Mouse (Mus musculus): ENCODE results near the gene Gm10392. TPM values are rescaled to one million over a fixed set of nuclear protein-coding genes. Genes with fewer than 3 reads are reported as not detected.

Gm10392 gene
- polyA plus RNA-seq, 1 experiment = not detected

- H3ac ChIP-seq (ENCODE audit: control insufficient read depth, insufficient read length, low read depth) = peak overlapping the region; percentile 83
- TF ChIP-seq USF1 (IDR thresholded peaks at IDR 0.05; ENCODE audit: low read depth) (no peak), MYOD1 (IDR thresholded peaks at IDR 0.05; ENCODE audit: control insufficient read depth, insufficient read length, low read depth) (no peak), CEBPB (IDR thresholded peaks at IDR 0.05; ENCODE audit: low read depth) (no peak), MYOG (IDR thresholded peaks at IDR 0.05; ENCODE audit: control insufficient read depth, extremely low read depth, insufficient read length) (no peak), CTCF (IDR thresholded peaks at IDR 0.05; ENCODE audit: control insufficient read depth, insufficient read depth, insufficient read length) (no peak), MAX (IDR thresholded peaks at IDR 0.05) (no peak), FOSL1 (IDR thresholded peaks at IDR 0.05; ENCODE audit: insufficient read depth, low read length, poor library complexity, severe bottlenecking) (no peak)
- peaks cover 7% of the 10 kb centered on the region for H3K36me3 ChIP-seq (ENCODE audit: control insufficient read depth, insufficient read depth)
- no peaks in the 10 kb centered on the region for H3K27me3 ChIP-seq (ENCODE audit: control insufficient read depth, insufficient read depth, insufficient read length)
- H3K79me3 ChIP-seq (ENCODE audit: low read depth) = peaks cover 56% of the 10 kb centered on the region
- H3K79me2 ChIP-seq (ENCODE audit: control insufficient read depth, insufficient read depth) = peaks cover 71% of the 10 kb centered on the region
- H3K4me3 ChIP-seq (ENCODE audit: insufficient read depth, poor library complexity, severe bottlenecking) = peak overlapping the region; percentile 69
Measured at GRCm38 (mm10) chr11:77492311-77492871, 26.6 kb downstream of the Gm10392 start.

DNA sequence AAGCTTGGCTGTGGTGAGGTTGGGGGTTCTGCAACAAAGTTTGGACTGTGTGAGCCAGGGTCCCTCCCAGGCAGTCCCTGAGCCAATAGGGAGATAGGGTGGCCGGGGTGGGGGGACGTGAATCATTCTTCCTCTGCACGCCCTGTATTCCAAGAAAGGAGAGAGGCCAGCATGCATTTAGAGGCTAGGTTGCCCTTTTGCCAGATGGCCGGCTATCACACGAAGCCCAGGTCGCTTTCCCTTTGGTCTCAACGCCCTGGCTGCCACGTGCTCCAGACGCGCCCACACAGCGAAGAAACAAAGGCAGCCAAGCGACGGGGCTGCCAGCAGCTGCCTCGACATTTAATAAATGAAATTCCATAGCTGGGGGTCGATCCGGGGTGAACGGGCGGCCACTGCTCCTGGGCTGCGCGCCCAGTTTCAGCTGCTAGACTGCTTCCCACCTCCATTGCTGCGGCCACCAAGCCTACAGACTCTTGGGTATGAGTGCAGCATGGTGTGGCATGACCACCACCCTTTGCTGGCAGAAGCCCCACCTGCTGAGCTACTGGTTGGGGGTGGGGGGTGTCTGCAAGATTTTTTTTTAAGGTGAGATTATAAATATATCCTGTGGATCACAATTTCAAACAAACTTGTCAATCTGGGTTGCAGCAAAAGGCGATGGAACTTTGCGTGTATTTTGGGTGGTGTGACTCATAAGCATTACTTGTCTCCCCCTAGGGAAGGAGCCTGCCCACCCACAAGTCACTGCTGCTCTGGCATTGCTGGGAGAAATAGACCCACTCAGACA is 27.3 kb downstream of the Gm10392 start:
- Histone ChIP-seq H3K4me3 (ENCODE audit: insufficient read depth, poor library complexity, severe bottlenecking) (peak overlapping the region; percentile 69), H3K79me3 (ENCODE audit: low read depth) (peaks cover 57% of the 10 kb centered on the region), H3K36me3 (ENCODE audit: control insufficient read depth, insufficient read depth) (peaks cover 7% of the 10 kb centered on the region), H3ac (ENCODE audit: control insufficient read depth, insufficient read length, low read depth) (peak overlapping the region; percentile 51), H3K27me3 (ENCODE audit: control insufficient read depth, insufficient read depth, insufficient read length) (no peaks in the 10 kb centered on the region), H3K79me2 (ENCODE audit: control insufficient read depth, insufficient read depth) (peaks cover 71% of the 10 kb centered on the region)
- TF ChIP-seq USF1 (IDR thresholded peaks at IDR 0.05; ENCODE audit: low read depth) (peak; percentile 41), MYOD1 (IDR thresholded peaks at IDR 0.05; ENCODE audit: control insufficient read depth, insufficient read length, low read depth) (peak; percentile 19), FOSL1 (IDR thresholded peaks at IDR 0.05; ENCODE audit: insufficient read depth, low read length, poor library complexity, severe bottlenecking) (no peak), MAX (IDR thresholded peaks at IDR 0.05) (peak; percentile 97), MYOG (IDR thresholded peaks at IDR 0.05; ENCODE audit: control insufficient read depth, extremely low read depth, insufficient read length) (no peak)

GRCm38 (mm10) chr11:77491123-77491501 is 27.9 kb downstream of the Gm10392 start:
- TF ChIP-seq CTCF (IDR thresholded peaks at IDR 0.05; ENCODE audit: control insufficient read depth, insufficient read depth, insufficient read length) (peak; percentile 95), USF1 (IDR thresholded peaks at IDR 0.05; ENCODE audit: low read depth) (no peak)
- Histone ChIP-seq H3K36me3 (ENCODE audit: control insufficient read depth, insufficient read depth) (peaks cover 4% of the 10 kb centered on the region), H3K27me3 (ENCODE audit: control insufficient read depth, insufficient read depth, insufficient read length) (no peaks in the 10 kb centered on the region), H3K4me3 (ENCODE audit: insufficient read depth, poor library complexity, severe bottlenecking) (no peak overlapping the region), H3K79me2 (ENCODE audit: control insufficient read depth, insufficient read depth) (peaks cover 71% of the 10 kb centered on the region), H3ac (ENCODE audit: control insufficient read depth, insufficient read length, low read depth) (peak overlapping the region; percentile 25), H3K79me3 (ENCODE audit: low read depth) (peaks cover 59% of the 10 kb centered on the region)

DNA sequence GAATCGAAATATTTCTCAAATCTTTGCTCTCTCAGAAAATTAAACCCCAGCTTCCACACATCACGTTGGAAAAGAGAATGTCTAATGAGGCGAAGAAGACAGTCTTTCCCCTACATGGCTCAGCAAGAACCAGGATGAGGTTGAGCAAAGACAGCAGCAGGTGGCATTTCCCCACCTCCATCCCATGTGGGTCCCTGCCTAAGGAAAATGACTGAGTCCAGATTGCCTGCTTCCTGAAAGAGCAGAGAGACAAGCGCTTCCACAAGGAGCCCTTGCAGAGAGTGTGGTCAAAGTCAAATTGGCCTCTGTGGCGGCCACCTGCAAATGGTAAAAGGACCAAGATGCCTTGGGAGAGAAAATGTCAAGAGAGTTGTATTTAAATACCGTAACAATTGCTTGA is 28.5 kb downstream of the Gm10392 start:
- H3K36me3 ChIP-seq (ENCODE audit: control insufficient read depth, insufficient read depth) = no peaks in the 10 kb centered on the region
- peaks cover 71% of the 10 kb centered on the region for H3K79me2 ChIP-seq (ENCODE audit: control insufficient read depth, insufficient read depth)
- H3K27me3 ChIP-seq (ENCODE audit: control insufficient read depth, insufficient read depth, insufficient read length) = no peaks in the 10 kb centered on the region
- H3K79me3 ChIP-seq (ENCODE audit: low read depth) = peaks cover 59% of the 10 kb centered on the region
- no peak overlapping the region for H3ac ChIP-seq (ENCODE audit: control insufficient read depth, insufficient read length, low read depth)
- peak overlapping the region; percentile 83 for H3K4me3 ChIP-seq (ENCODE audit: insufficient read depth, poor library complexity, severe bottlenecking)
- TF ChIP-seq MYOD1 (IDR thresholded peaks at IDR 0.05; ENCODE audit: control insufficient read depth, insufficient read length, low read depth) (peak; percentile 12), MYOG (IDR thresholded peaks at IDR 0.05; ENCODE audit: control insufficient read depth, extremely low read depth, insufficient read length) (no peak)

DNA sequence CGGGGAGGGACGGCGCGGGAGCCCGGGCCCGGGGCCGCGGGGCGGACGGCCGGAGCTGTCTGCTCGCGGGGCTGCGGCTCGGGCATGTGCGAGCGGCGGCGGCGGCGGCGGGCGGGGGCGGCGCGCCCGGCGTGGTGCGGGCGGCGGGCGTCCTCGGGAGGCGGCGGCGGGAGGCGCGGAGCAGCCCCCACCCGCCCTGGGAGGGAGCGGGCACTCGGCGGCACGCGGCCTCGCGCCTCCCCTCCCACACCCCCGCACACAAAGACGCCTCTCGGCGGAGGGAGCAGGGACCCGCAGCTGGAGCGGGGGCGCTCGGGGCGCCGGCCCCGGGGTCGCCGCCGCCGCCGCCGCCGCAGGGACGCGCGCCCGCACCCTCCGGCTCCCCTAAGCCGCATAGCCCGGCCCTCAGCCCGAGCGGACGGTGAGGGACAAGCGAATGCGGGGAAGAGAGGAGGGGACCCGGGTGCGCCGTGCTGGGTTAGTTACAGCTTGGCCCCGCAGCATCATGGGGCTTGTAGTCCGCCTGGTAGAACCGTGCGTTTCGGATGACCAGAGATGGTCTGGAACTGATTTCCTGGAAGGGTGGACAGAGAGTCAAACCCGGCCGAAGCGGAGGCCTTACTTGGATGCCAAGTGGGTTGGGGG is 29.3 kb downstream of the Gm10392 start, which contains the start of gene Ankrd13b:
Gene Ankrd13b, minus strand, starts transcription at position 88 of the 645 bp plus-strand sequence.
- peaks cover 71% of the 10 kb centered on the region for H3K79me2 ChIP-seq (ENCODE audit: control insufficient read depth, insufficient read depth)
- H3K36me3 ChIP-seq (ENCODE audit: control insufficient read depth, insufficient read depth) = no peaks in the 10 kb centered on the region
- H3ac ChIP-seq (ENCODE audit: control insufficient read depth, insufficient read length, low read depth) = peak within 1 kb of the TSS; percentile 84
- H3K4me3 ChIP-seq (ENCODE audit: insufficient read depth, poor library complexity, severe bottlenecking) = peak within 1 kb of the TSS; percentile 83
- TF ChIP-seq MAX (IDR thresholded peaks at IDR 0.05) = no peak
- no peak for TF ChIP-seq FOSL1 (IDR thresholded peaks at IDR 0.05; ENCODE audit: insufficient read depth, low read length, poor library complexity, severe bottlenecking)
- TF ChIP-seq CTCF (IDR thresholded peaks at IDR 0.05; ENCODE audit: control insufficient read depth, insufficient read depth, insufficient read length) = no peak
- no peak for TF ChIP-seq USF1 (IDR thresholded peaks at IDR 0.05; ENCODE audit: low read depth)
- TF ChIP-seq MYOG (IDR thresholded peaks at IDR 0.05; ENCODE audit: control insufficient read depth, extremely low read depth, insufficient read length) = no peak
- TF ChIP-seq CEBPB (IDR thresholded peaks at IDR 0.05; ENCODE audit: low read depth) = no peak
- peaks cover 58% of the 10 kb centered on the region for H3K79me3 ChIP-seq (ENCODE audit: low read depth)
- no peaks in the 10 kb centered on the region for H3K27me3 ChIP-seq (ENCODE audit: control insufficient read depth, insufficient read depth, insufficient read length)
